Mouse (Mus musculus): Measurements from ENCODE around the gene Wfdc12. TPM values are rescaled to one million over a fixed set of nuclear protein-coding genes. Genes with fewer than 3 reads are reported as not detected.
"Not testable (repeated sequence)": the region's sequence is repeated elsewhere in the genome, so short reads cannot be mapped to it uniquely, and the experiment has no call there.

The Wfdc12 gene
- total RNA-seq (2021) = not detected

GRCm38 (mm10) chr2:164190576-164190975, at the start of gene Wfdc12:
Wfdc12 (minus strand) TSS chr2:164190608.
- no peak for DNase-seq

- no peak for DNase-seq
Measured at GRCm38 (mm10) chr2:164238366-164238765, 48.0 kb upstream of the Wfdc12 start, which contains the start of gene Svs2. Svs2 (minus strand) TSS chr2:164238466.

- no peak for DNase-seq
Measured at GRCm38 (mm10) chr2:164232671-164233070, 42.3 kb upstream of the Wfdc12 start.

- DNase-seq = no peak
Measured at GRCm38 (mm10) chr2:164228361-164229070, 38.1 kb upstream of the Wfdc12 start.

GRCm38 (mm10) chr2:164221522-164221921, 31.1 kb upstream of the Wfdc12 start, which contains the start of gene Wfdc15b:
Wfdc15b (minus strand) TSS chr2:164221660.
- DNase-seq = no peak

- DNase-seq = no peak
Measured at GRCm38 (mm10) chr2:164219295-164219694, 28.9 kb upstream of the Wfdc12 start.

- DNase-seq = no peak
Measured at GRCm38 (mm10) chr2:164212711-164213110, 22.3 kb upstream of the Wfdc12 start.

- no peak for DNase-seq
Measured at GRCm38 (mm10) chr2:164210892-164211291, 20.5 kb upstream of the Wfdc12 start.

GRCm38 (mm10) chr2:164206676-164207075, 16.3 kb upstream of the Wfdc12 start:
- no peak for DNase-seq

GRCm38 (mm10) chr2:164206011-164206410, 15.6 kb upstream of the Wfdc12 start:
- not testable (repeated sequence) for DNase-seq

- no peak for DNase-seq
Measured at GRCm38 (mm10) chr2:164199626-164200327, 9.4 kb upstream of the Wfdc12 start, which contains the start of gene Wfdc15a. Wfdc15a (minus strand) TSS chr2:164200130.

- DNase-seq = no peak
Measured at GRCm38 (mm10) chr2:164196700-164196990, 6.2 kb upstream of the Wfdc12 start.

- no peak for DNase-seq
Measured at GRCm38 (mm10) chr2:164195971-164196699, 5.7 kb upstream of the Wfdc12 start.

GRCm38 (mm10) chr2:164194959-164195630, 4.7 kb upstream of the Wfdc12 start:
- no peak for DNase-seq

GRCm38 (mm10) chr2:164192279-164192678, 1.9 kb upstream of the Wfdc12 start:
- DNase-seq = no peak

- no peak for DNase-seq
Measured at GRCm38 (mm10) chr2:164188722-164189121, 1.7 kb downstream of the Wfdc12 start.

- no peak for DNase-seq
Measured at GRCm38 (mm10) chr2:164184145-164184719, 6.2 kb downstream of the Wfdc12 start.

GRCm38 (mm10) chr2:164183340-164183739, 7.1 kb downstream of the Wfdc12 start:
- DNase-seq = no peak

- no peak for DNase-seq
Measured at GRCm38 (mm10) chr2:164182692-164183255, 7.6 kb downstream of the Wfdc12 start, which contains the start of gene Wfdc5. Wfdc5 (minus strand) TSS chr2:164182742.

GRCm38 (mm10) chr2:164180770-164181169, 9.6 kb downstream of the Wfdc12 start:
- no peak for DNase-seq

- DNase-seq = peak; percentile 50
Measured at GRCm38 (mm10) chr2:164180124-164180523, 10.3 kb downstream of the Wfdc12 start.

- DNase-seq = no peak
Measured at GRCm38 (mm10) chr2:164177831-164178230, 12.6 kb downstream of the Wfdc12 start.

All from heart, postnatal 4 days (tissue).